In the genomic region with DNA sequence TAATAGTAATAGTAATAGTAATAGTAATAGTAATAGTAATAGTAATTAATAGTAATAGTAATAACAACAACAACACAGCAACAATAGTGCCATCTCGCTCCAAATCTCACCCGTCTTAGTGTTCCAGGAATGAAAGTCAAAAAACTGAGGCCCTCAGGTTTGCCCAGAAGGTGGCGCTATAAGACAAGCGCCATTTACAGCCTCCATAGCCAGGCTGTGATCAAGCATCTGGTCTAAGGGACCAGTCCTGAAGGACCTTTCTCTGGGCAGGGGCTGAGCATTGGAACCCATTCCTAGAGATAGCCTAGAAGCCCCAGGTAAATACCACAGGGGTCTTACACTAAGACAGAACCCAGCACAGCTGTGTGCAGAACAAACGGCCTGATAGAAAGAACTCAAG, we compare ENCODE assay signal across 9 mouse cellular contexts. TPM values are rescaled to one million over a fixed set of nuclear protein-coding genes. Genes with fewer than 3 reads are reported as not detected.
A peak's percentile ranks its signal among the peaks of the same experiment; 100 is the strongest.
DNase-seq lines count a peak whose midpoint lies in the region; ATAC-seq and TF ChIP-seq lines count a peak whose summit lies in the region.
"Had no signal": no experiment of that assay in that cellular context is flagged by ENCODE, and none has a peak within 500 bp of the region (broad histone marks: within the 10 kb centered on the region; RNA-seq: fewer than 3 reads in every experiment).

No protein-coding gene starts in this region.

- DNase-seq in urinary bladder, postnatal 14 days (ENCODE audit: low spot score) = peak; percentile 64
- DNase-seq in urinary bladder, postnatal 4 days (ENCODE audit: low spot score in 2 of 2) = no peak
- peak; percentile 59 to 78 for DNase-seq in cerebellum, adult 18-20 months
- DNase-seq in forebrain, postnatal 0 days = peak; percentile 84
- DNase-seq in left cerebral cortex, postnatal 25 days (ENCODE audit: low spot score in 2 of 2) = peak; percentile 72 to 77
- peak; percentile 84 for DNase-seq in naive thymus-derived CD4-positive, alpha-beta T cell, adult 2 months (ENCODE audit: low read depth)

- WGBS in forebrain, postnatal 0 days = 8% methylated on average over 5 of the region's 5 CpGs
- WGBS in intestine, embryonic 15.5 days = 11% methylated on average over 5 of the region's 5 CpGs

- no peak overlapping the region for H3K4me3 ChIP-seq in forebrain, postnatal 0 days (ENCODE audit: low read depth, low read length)
- no peak overlapping the region for H3K4me3 ChIP-seq in intestine, embryonic 15.5 days (replicated peaks)
- H3K4me3 ChIP-seq in testis, adult 2 months (ENCODE audit: control insufficient read depth, low read depth, low read length) = peak overlapping the region; percentile 60
- H3K4me3 ChIP-seq: erythroblast, embryonic 14.5 days had no signal

- H3K9ac ChIP-seq in forebrain, postnatal 0 days = no peak overlapping the region
- H3K9ac ChIP-seq in intestine, embryonic 15.5 days = no peak overlapping the region

- H3K27ac ChIP-seq in forebrain, postnatal 0 days (ENCODE audit: low read depth, low read length) = no peak overlapping the region
- H3K27ac ChIP-seq in intestine, embryonic 15.5 days = no peak overlapping the region
- no peak overlapping the region for H3K27ac ChIP-seq in testis, adult 2 months (ENCODE audit: control insufficient read depth, insufficient read depth, low read depth, low read length)

- H3K36me3 ChIP-seq in forebrain, postnatal 0 days (ENCODE audit: insufficient read depth) = no peaks in the 10 kb centered on the region
- no peaks in the 10 kb centered on the region for H3K36me3 ChIP-seq in intestine, embryonic 15.5 days
- H3K36me3 ChIP-seq in testis, adult 2 months (ENCODE audit: control insufficient read depth, insufficient read depth, low read length) = no peaks in the 10 kb centered on the region

- TF ChIP-seq POLR2A in testis, adult 2 months (IDR thresholded peaks at IDR 0.05; ENCODE audit: control insufficient read depth, low read depth, low read length) = no peak

- H3K9me3 ChIP-seq in forebrain, postnatal 0 days (ENCODE audit: low read length) = no peaks in the 10 kb centered on the region
- H3K9me3 ChIP-seq in intestine, embryonic 15.5 days = no peaks in the 10 kb centered on the region

- intact Hi-C loops in left cerebral cortex, postnatal 25 days (cut with DNase I) = loop anchor here (1.0 to 5.0 kb wide), 2 partner anchors 43 to 95 kb away; no protein-coding TSS in a partner anchor

- peaks cover 1% of the 10 kb centered on the region; the same call in 1 of the 2 replicates for H3K4me1 ChIP-seq in forebrain, postnatal 0 days (ENCODE audit: insufficient read depth)
- peaks cover 4% of the 10 kb centered on the region; the same call in 1 of the 2 replicates for H3K4me1 ChIP-seq in intestine, embryonic 15.5 days (replicated peaks)
- H3K4me1 ChIP-seq in testis, adult 2 months (ENCODE audit: control insufficient read depth, insufficient read depth, low read length) = peaks cover 16% of the 10 kb centered on the region

- ATAC-seq in forebrain, postnatal 0 days = peak; percentile 47; the same call in 1 of the 2 replicates
- ATAC-seq in intestine, embryonic 15.5 days = peak; percentile 44; the same call in 1 of the 2 replicates

- H3K27me3 ChIP-seq in forebrain, postnatal 0 days (ENCODE audit: insufficient read depth, low read length) = no peaks in the 10 kb centered on the region
- peaks cover 4% of the 10 kb centered on the region; the same call in 1 of the 2 replicates for H3K27me3 ChIP-seq in intestine, embryonic 15.5 days (replicated peaks)
- H3K27me3 ChIP-seq in testis, adult 2 months (ENCODE audit: control insufficient read depth, insufficient read depth, low read length) = no peaks in the 10 kb centered on the region

- TF ChIP-seq CTCF in forebrain, postnatal 0 days (IDR thresholded peaks at IDR 0.05; ENCODE audit: low read depth) = peak; percentile 86
- peak; percentile 72; the same call in 1 of the 2 replicates for TF ChIP-seq CTCF in testis, adult 2 months (IDR thresholded peaks at IDR 0.05; ENCODE audit: control insufficient read depth, insufficient read depth, insufficient replicate concordance, low read depth, low read length)

- no peak overlapping the region for H3K4me2 ChIP-seq in forebrain, postnatal 0 days (ENCODE audit: low read depth)
- no peak overlapping the region for H3K4me2 ChIP-seq in intestine, embryonic 15.5 days (replicated peaks)

RNA-seq across cellular contexts. Expression of gene Copz2, which starts 17.5 kb away (rescaled TPM):
- 5.8 and 7.1 TPM in 2 replicates for total RNA-seq in forebrain, postnatal 0 days (2014; rRNA removed)
- 14.8 and 14.9 TPM in 2 replicates for polyA plus RNA-seq in forebrain, postnatal 0 days (2015; fragmentation: Nextera tagmentation; extraction: Ambion mirVana)
- 93.5 and 94.6 TPM in 2 replicates for polyA plus RNA-seq in intestine, embryonic 15.5 days (2015; fragmentation: Nextera tagmentation; extraction: Ambion mirVana)
- 1 to 10 TPM; 3.8 to 6.0 TPM for total RNA-seq in left cerebral cortex, postnatal 25 days (2021)
- polyA plus RNA-seq in testis, adult 2 months (2012; rRNA removed) = 5.3 and 6.7 TPM in 2 replicates

RNA-seq across cellular contexts. Expression of gene Nfe2l1, which starts 37.4 kb away (rescaled TPM):
- 46.5 and 57.4 TPM in 2 replicates for total RNA-seq in forebrain, postnatal 0 days (2014; rRNA removed)
- 47.3 and 62.4 TPM in 2 replicates for polyA plus RNA-seq in forebrain, postnatal 0 days (2015; fragmentation: Nextera tagmentation; extraction: Ambion mirVana)
- 50.4 and 52.6 TPM in 2 replicates for polyA plus RNA-seq in intestine, embryonic 15.5 days (2015; fragmentation: Nextera tagmentation; extraction: Ambion mirVana)
- 100 to 1,000 TPM; 258 to 264 TPM for total RNA-seq in left cerebral cortex, postnatal 25 days (2021)
- polyA plus RNA-seq in testis, adult 2 months (2012; rRNA removed) = 46.7 and 59.1 TPM in 2 replicates

RNA-seq across cellular contexts. Expression of gene Cdk5rap3, which starts 49.1 kb away (rescaled TPM):
- 54.9 and 57.7 TPM in 2 replicates for total RNA-seq in forebrain, postnatal 0 days (2014; rRNA removed)
- polyA plus RNA-seq in forebrain, postnatal 0 days (2015; fragmentation: Nextera tagmentation; extraction: Ambion mirVana) = 86.4 and 88.8 TPM in 2 replicates
- polyA plus RNA-seq in intestine, embryonic 15.5 days (2015; fragmentation: Nextera tagmentation; extraction: Ambion mirVana) = 64.2 and 66.7 TPM in 2 replicates
- total RNA-seq in left cerebral cortex, postnatal 25 days (2021) = 10 to 100 TPM; 28.1 to 32.3 TPM
- 75.0 and 77.8 TPM in 2 replicates for polyA plus RNA-seq in testis, adult 2 months (2012; rRNA removed)

Comparison
In these comparisons a context has a peak if more than half of its experiments do, and no peak if none do; other contexts are left out.
1. DNase-seq: peak in urinary bladder, postnatal 14 days (single experiment), cerebellum, adult 18-20 months (2 of 2), forebrain, postnatal 0 days (single experiment), left cerebral cortex, postnatal 25 days (2 of 2) and naive thymus-derived CD4-positive, alpha-beta T cell, adult 2 months (single experiment); none in urinary bladder, postnatal 4 days (0 of 2).